Mouse (Mus musculus) CH12.LX (cell line): Measurements from ENCODE around the gene Galnt18. TPM values are rescaled to one million over a fixed set of nuclear protein-coding genes. Genes with fewer than 3 reads are reported as not detected.
A peak's percentile ranks its signal among the peaks of the same experiment; 100 is the strongest.

Experiments used
- DNase-seq: peaks from one replicate; pipeline ENCODE4 v3.0.0-alpha.2; 2013; ENCODE audit errors: extremely low read depth
- H3K27ac ChIP-seq: 2 replicates; pipeline ENCODE4 v1.5.1; 2012; ENCODE audit warnings: low read depth, mild to moderate bottlenecking, control low read depth, moderate library complexity; ENCODE audit not compliant: insufficient read depth
- H3K27me3 ChIP-seq: replicated peaks from 2 replicates; pipeline ENCODE3; 2012; ENCODE audit warnings: inconsistent platforms
- H3K36me3 ChIP-seq, 2 experiments: replicated peaks in 1 of 2; 2 replicates each; pipeline versions ENCODE3 to v1.6.1; 2012; ENCODE audit warnings: inconsistent platforms in 1 of 2, low read length in 1 of 2, mild to moderate bottlenecking in 1 of 2, mixed read lengths in 1 of 2, moderate library complexity in 1 of 2; ENCODE audit not compliant: control insufficient read depth in 1 of 2, insufficient read depth in 1 of 2
- H3K4me1 ChIP-seq, 2 experiments: 2 replicates each; pipeline ENCODE4 v1.6.1; 2012; ENCODE audit warnings: inconsistent platforms in 1 of 2, moderate library complexity in 1 of 2; ENCODE audit not compliant: insufficient read depth in 2 of 2, control insufficient read depth in 1 of 2
- H3K4me2 ChIP-seq: 2 replicates; pipeline ENCODE4 v1.6.1; 2012; ENCODE audit warnings: low read depth, mild to moderate bottlenecking, control low read depth; ENCODE audit not compliant: poor library complexity, insufficient read depth, severe bottlenecking
- H3K4me3 ChIP-seq, 3 experiments: fragments of 150-350 bp in 1 of 3; sonication (generic) in 1 of 3; replicated peaks in 1 of 3; 2 replicates each; pipeline versions ENCODE3 to v1.5.1; 2011 to 2012; ENCODE audit warnings: low read depth in 2 of 3, low read length in 2 of 3, mild to moderate bottlenecking in 2 of 3, moderate library complexity in 2 of 3, control low read depth in 1 of 3, improper control_type of control experiment in 1 of 3, inconsistent platforms in 1 of 3, mixed read lengths in 1 of 3; ENCODE audit not compliant: poor library complexity in 1 of 3
- H3K79me2 ChIP-seq: replicated peaks from 2 replicates; pipeline ENCODE4 v1.6.1; 2012; ENCODE audit warnings: mild to moderate bottlenecking, moderate library complexity; ENCODE audit not compliant: control insufficient read depth, poor library complexity, insufficient read depth, severe bottlenecking; ENCODE audit errors: extremely low read depth
- H3K9ac ChIP-seq: 2 replicates; pipeline ENCODE4 v1.6.1; 2012; ENCODE audit warnings: low read depth, mild to moderate bottlenecking, control low read depth, moderate library complexity; ENCODE audit not compliant: insufficient read depth
- H3K9me3 ChIP-seq: replicated peaks from 2 replicates; pipeline ENCODE3; 2012; ENCODE audit warnings: low read length, inconsistent platforms, mixed read lengths
- CHD1 ChIP-seq: IDR thresholded peaks from 2 replicates; pipeline ENCODE4 v1.6.1; 2012; ENCODE audit warnings: low read depth, low read length, improper control_type of control experiment, inconsistent platforms
- CHD2 ChIP-seq: IDR thresholded peaks from 2 replicates; pipeline ENCODE4 v1.6.1; 2011; ENCODE audit warnings: low read length, improper control_type of control experiment
- CTCF ChIP-seq, 2 experiments: IDR thresholded peaks in 1 of 2; conservative IDR thresholded peaks in 1 of 2; 2 replicates each; pipeline ENCODE4 v1.5.1; 2011 to 2012; ENCODE audit warnings: low read depth in 2 of 2, low read length in 2 of 2, improper control_type of control experiment in 1 of 2, inconsistent platforms in 1 of 2, mild to moderate bottlenecking in 1 of 2, moderate library complexity in 1 of 2
- ELF1 ChIP-seq: IDR thresholded peaks from 2 replicates; pipeline ENCODE4 v1.6.1; 2014; ENCODE audit warnings: low read depth, mild to moderate bottlenecking, inconsistent platforms, low read length, improper control_type of control experiment
- JUN ChIP-seq: IDR thresholded peaks from 2 replicates; pipeline ENCODE4 v1.6.1; 2011; ENCODE audit warnings: low read depth, mild to moderate bottlenecking, low read length, improper control_type of control experiment, moderate library complexity; ENCODE audit not compliant: insufficient read depth
- KAT2A ChIP-seq: IDR thresholded peaks from 2 replicates; pipeline ENCODE4 v1.6.1; 2012; ENCODE audit warnings: low read length, improper control_type of control experiment, inconsistent platforms; ENCODE audit not compliant: insufficient replicate concordance
- MAZ ChIP-seq: IDR thresholded peaks from 2 replicates; pipeline ENCODE4 v1.6.1; 2012; ENCODE audit warnings: low read depth, mild to moderate bottlenecking, inconsistent platforms, low read length, improper control_type of control experiment, moderate library complexity
- MEF2A ChIP-seq: IDR thresholded peaks from 2 replicates; pipeline ENCODE4 v1.6.1; 2014; ENCODE audit warnings: low read depth, mild to moderate bottlenecking, inconsistent platforms, low read length, improper control_type of control experiment, borderline replicate concordance
- MXI1 ChIP-seq: IDR thresholded peaks from 2 replicates; pipeline ENCODE4 v1.6.1; 2011; ENCODE audit warnings: mild to moderate bottlenecking, low read depth, low read length, improper control_type of control experiment
- POLR2AphosphoS2 ChIP-seq: IDR thresholded peaks from 2 replicates; pipeline ENCODE4 v1.6.1; 2011; ENCODE audit warnings: low read depth, low read length, improper control_type of control experiment
- TBP ChIP-seq: conservative IDR thresholded peaks from 2 replicates; pipeline ENCODE4 v1.6.1; 2011; ENCODE audit warnings: low read depth, low read length, improper control_type of control experiment
- TCF12 ChIP-seq: IDR thresholded peaks from 2 replicates; pipeline ENCODE4 v1.6.1; 2014; ENCODE audit warnings: low read depth, mild to moderate bottlenecking, inconsistent platforms, low read length, improper control_type of control experiment
- UBTF ChIP-seq: IDR thresholded peaks from 2 replicates; pipeline ENCODE4 v1.6.1; 2012; ENCODE audit warnings: low read depth, mild to moderate bottlenecking, inconsistent platforms, low read length, improper control_type of control experiment, moderate library complexity
- ZC3H11A ChIP-seq: IDR thresholded peaks from 2 replicates; pipeline ENCODE4 v1.6.1; 2012; ENCODE audit warnings: low read depth, mild to moderate bottlenecking, inconsistent platforms, low read length, improper control_type of control experiment
- ZMIZ1 ChIP-seq: IDR thresholded peaks from 2 replicates; pipeline ENCODE4 v1.6.1; 2012; ENCODE audit warnings: low read depth, mild to moderate bottlenecking, inconsistent platforms, low read length, improper control_type of control experiment
- ZNF384 ChIP-seq: IDR thresholded peaks from 2 replicates; pipeline ENCODE4 v1.6.1; 2012; ENCODE audit warnings: low read depth, low read length, improper control_type of control experiment, inconsistent platforms
- dilution Hi-C: fragments of 300-500 bp; cut with MboI; formaldehyde crosslinking; loops from 2 replicates; pipeline ENCODE4 v1.14.3; 2020; ENCODE audit warnings: low sequenced_read_pairs; ENCODE audit not compliant: extremely low pct_unique_long_range_greater_than_20kb, extremely low pct_ligation_motif_present
- in situ Hi-C: fragments of 300-500 bp; cut with MboI; formaldehyde crosslinking; loops from 3 replicates; pipeline ENCODE4 v1.14.3; 2019; ENCODE audit warnings: low sequenced_read_pairs, low pct_ligation_motif_present, low pct_unique_long_range_greater_than_20kb, mixed read lengths
- polyA plus RNA-seq: library from polyadenylated mRNA; unstranded; fragments of >175 nt; gene quantifications from 2 replicates; pipeline ENCODE4 v1.2.1, GENCODE M21; 2012; ENCODE audit warnings: low read depth; ENCODE audit not compliant: insufficient read length
- total RNA-seq, 2 experiments: library from RNA; depleted of rRNA; stranded (reverse); fragments of 300-350 nt in 1 of 2; fragments of >200 nt in 1 of 2; gene quantifications; 2 replicates each; pipeline ENCODE4 v1.2.3; 2012 to 2014

The Galnt18 gene
- total and polyA plus RNA-seq, 3 experiments = 0.04 TPM; not detected in 2

- H3K27ac ChIP-seq = no peak overlapping the region
- no peaks in the 10 kb centered on the region for H3K9me3 ChIP-seq
- in situ Hi-C loops (no loop called here), dilution Hi-C loops (no loop called here)
- peaks cover 49% of the 10 kb centered on the region for H3K27me3 ChIP-seq
- H3K4me3 ChIP-seq = no peak overlapping the region
- TF ChIP-seq ZC3H11A (no peak), UBTF (no peak), ZMIZ1 (no peak)
- no peak for DNase-seq
- peaks cover 0 to 10% of the 10 kb centered on the region in 2 experiments; a peak in 1 of 4 replicates for H3K4me1 ChIP-seq
- no peak overlapping the region for H3K4me2 ChIP-seq
- H3K9ac ChIP-seq = no peak overlapping the region
- H3K79me2 ChIP-seq = no peaks in the 10 kb centered on the region
- H3K36me3 ChIP-seq = no peaks in the 10 kb centered on the region
These were observed 173.7 kb downstream of the Galnt18 start for GRCm38 (mm10) chr7:111606091-111606490.

- in situ Hi-C loops = no loop called here
- no peak overlapping the region for H3K9ac ChIP-seq
- peaks cover 46% of the 10 kb centered on the region for H3K27me3 ChIP-seq
- dilution Hi-C loops = no loop called here
- TF ChIP-seq ZNF384 (no peak), CTCF (conservative IDR thresholded peaks at IDR 0.05 in 1 of 2, IDR thresholded peaks at IDR 0.05 in 1 of 2; ENCODE audit: low read depth in 2 of 2, low read length in 2 of 2) (no peak), POLR2AphosphoS2 (no peak), JUN (no peak), CHD2 (no peak), MAZ (no peak), MEF2A (no peak), ELF1 (no peak), TCF12 (no peak)
- no peak for DNase-seq
- H3K4me2 ChIP-seq = no peak overlapping the region
- H3K36me3 ChIP-seq = no peaks in the 10 kb centered on the region
- peaks cover 0 to 10% of the 10 kb centered on the region in 2 experiments; a peak in 1 of 4 replicates for H3K4me1 ChIP-seq
- H3K79me2 ChIP-seq = no peaks in the 10 kb centered on the region
- H3K9me3 ChIP-seq = no peaks in the 10 kb centered on the region
- no peak overlapping the region for H3K4me3 ChIP-seq
- H3K27ac ChIP-seq = no peak overlapping the region
These were observed 174.1 kb downstream of the Galnt18 start for GRCm38 (mm10) chr7:111605663-111606062.

GRCm38 (mm10) chr7:111604578-111605208, 175.1 kb downstream of the Galnt18 start:
- Histone ChIP-seq H3K4me2 (no peak overlapping the region), H3K79me2 (no peaks in the 10 kb centered on the region), H3K27me3 (peaks cover 46% of the 10 kb centered on the region), H3K4me3 (no peak overlapping the region), H3K9ac (no peak overlapping the region), H3K27ac (no peak overlapping the region), H3K36me3 (no peaks in the 10 kb centered on the region), H3K4me1 (peaks cover 0 to 10% of the 10 kb centered on the region in 2 experiments; a peak in 1 of 4 replicates), H3K9me3 (no peaks in the 10 kb centered on the region)
- dilution Hi-C loops = no loop called here
- in situ Hi-C loops = no loop called here
- DNase-seq = peak; percentile 9
- no peak for TF ChIP-seq KAT2A
- TF ChIP-seq CHD1 = no peak
- no peak for TF ChIP-seq CHD2
- no peak for TF ChIP-seq MXI1
- TF ChIP-seq TBP = no peak
